Mouse (Mus musculus): Measurements from ENCODE around the gene Rab21.

DNA sequence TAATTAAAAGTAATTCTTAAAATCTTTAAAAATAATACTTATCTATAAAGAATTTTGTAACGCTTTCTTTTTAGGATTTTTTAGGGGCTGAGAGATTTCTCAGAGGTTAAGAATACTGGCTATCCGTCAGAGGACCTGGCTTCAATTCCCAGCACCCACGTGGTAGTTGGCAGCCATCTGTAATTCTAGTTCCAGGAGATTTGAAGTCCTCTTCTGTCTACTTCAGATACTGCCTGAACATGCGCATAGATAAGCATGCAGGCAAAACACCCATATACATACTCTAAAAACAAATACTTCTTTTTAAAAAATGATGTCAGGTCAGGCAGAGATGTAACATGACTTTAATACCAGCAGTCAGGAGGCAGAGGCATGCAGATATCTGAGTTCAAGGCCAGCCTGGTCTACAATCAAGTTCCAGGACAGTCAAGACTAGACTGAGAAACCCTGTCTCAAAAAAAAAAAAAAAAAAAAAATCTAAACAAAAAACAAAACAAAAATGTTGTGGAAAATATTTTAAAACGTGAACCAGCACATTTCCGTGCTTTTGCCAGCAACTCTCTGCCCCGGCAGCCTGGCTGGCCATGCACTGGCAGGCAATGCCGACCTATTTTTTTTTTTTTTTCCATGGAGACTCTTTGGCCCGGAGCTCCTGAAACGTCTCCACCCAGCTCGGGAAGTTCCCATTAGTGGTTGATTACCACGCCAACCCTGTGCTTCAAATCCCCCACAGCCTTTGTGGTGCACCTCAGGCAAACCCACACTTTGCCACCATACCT, 44.6 kb downstream of the Rab21 start:
- TF ChIP-seq POLR2A (IDR thresholded peaks at IDR 0.05; ENCODE audit: insufficient read depth, low read depth, low read length) = no peak
- no peak for TF ChIP-seq CTCF (IDR thresholded peaks at IDR 0.05)
- no peak for TF ChIP-seq EP300 (IDR thresholded peaks at IDR 0.05; ENCODE audit: insufficient read depth, low read depth, low read length)
